Mouse (Mus musculus) embryonic facial prominence, embryonic 10.5 days (tissue): Measurements from ENCODE around the gene Pip5kl1. TPM values are rescaled to one million over a fixed set of nuclear protein-coding genes. Genes with fewer than 3 reads are reported as not detected.

Experiments
- DNase-seq: peaks from one replicate; pipeline ENCODE4 v3.0.0-alpha.2; 2017; ENCODE audit warnings: low spot score
- H3K27ac ChIP-seq: fragments of 300-500 bp; sonication (generic); replicated peaks from 2 replicates; pipeline ENCODE4 v1.5.1; 2016; ENCODE audit warnings: mild to moderate bottlenecking
- H3K27me3 ChIP-seq: fragments of 300-500 bp; sonication (generic); replicated peaks from 2 replicates; pipeline ENCODE4 v1.6.1; 2016; ENCODE audit warnings: low read depth, mild to moderate bottlenecking; ENCODE audit not compliant: poor library complexity, severe bottlenecking
- H3K36me3 ChIP-seq: fragments of 300-500 bp; sonication (generic); replicated peaks from 2 replicates; pipeline ENCODE4 v1.6.1; 2016; ENCODE audit warnings: mild to moderate bottlenecking, moderate library complexity
- H3K4me1 ChIP-seq: fragments of 300-500 bp; sonication (generic); 2 replicates; pipeline ENCODE4 v1.6.1; 2016
- H3K4me3 ChIP-seq: fragments of 300-500 bp; sonication (generic); 2 replicates; pipeline ENCODE4 v1.5.1; 2016; ENCODE audit warnings: mild to moderate bottlenecking, moderate library complexity
- H3K9me3 ChIP-seq: fragments of 300-500 bp; sonication (generic); 2 replicates; pipeline ENCODE4 v1.6.1; 2016; ENCODE audit warnings: mild to moderate bottlenecking
- WGBS: fragments of 180-500 bp; shearing (Covaris S2); methylation state at CpG from one replicate; pipeline ENCODE4 v1.1.7; 2016; 5-methylcytosine and 5-hydroxymethylcytosine counted together
- polyA plus RNA-seq: library from polyadenylated mRNA; unstranded; fragments of >200 nt; fragmentation: Nextera tagmentation; extraction: Ambion mirVana; gene quantifications from 2 replicates; pipeline ENCODE4 v1.2.1, GENCODE M21; 2016

The Pip5kl1 gene
- polyA plus RNA-seq, 1 experiment from 2014 or later, result 2.0 TPM

- peak; percentile 61 for DNase-seq
- peak overlapping the region; percentile 50 for H3K4me3 ChIP-seq
- peaks cover 54% of the 10 kb centered on the region for H3K4me1 ChIP-seq
- 18% methylated on average over 23 of the region's 23 CpGs for whole genome bisulfite sequencing
- H3K36me3 ChIP-seq, result peaks cover 37% of the 10 kb centered on the region
- 0 out of 2 replicates have a peak overlapping the region, but pooled peaks have one; percentile 32 for H3K27ac ChIP-seq
- H3K9me3 ChIP-seq, result peaks cover 2% of the 10 kb centered on the region; the same call in 1 of the 2 replicates
- H3K27me3 ChIP-seq, result 0 out of 2 replicates have a peak, but pooled peaks cover 6% of the 10 kb centered on the region
Measured at GRCm38 (mm10) chr2:32610610-32611229, 36.1 kb downstream of the Pip5kl1 start.

- Histone ChIP-seq H3K36me3 (peaks cover 51% of the 10 kb centered on the region), H3K27ac (no peak overlapping the region), H3K4me1 (peaks cover 42% of the 10 kb centered on the region), H3K4me3 (no peak overlapping the region), H3K9me3 (peaks cover 2% of the 10 kb centered on the region; the same call in 1 of the 2 replicates), H3K27me3 (0 out of 2 replicates have a peak, but pooled peaks cover 6% of the 10 kb centered on the region)
- WGBS, result 70% methylated on average over 26 of the region's 26 CpGs
- no peak for DNase-seq
Measured at GRCm38 (mm10) chr2:32612274-32612673, 37.7 kb downstream of the Pip5kl1 start.

GRCm38 (mm10) chr2:32617109-32617508, 42.5 kb downstream of the Pip5kl1 start:
- DNase-seq, result no peak
- Histone ChIP-seq H3K4me1 (peaks cover 40% of the 10 kb centered on the region), H3K27ac (no peak overlapping the region), H3K9me3 (peaks cover 7% of the 10 kb centered on the region; the same call in 1 of the 2 replicates), H3K27me3 (no peaks in the 10 kb centered on the region), H3K4me3 (no peak overlapping the region), H3K36me3 (peaks cover 67% of the 10 kb centered on the region)
- WGBS, result 100% methylated on average over 1 of the region's 1 CpGs

GRCm38 (mm10) chr2:32617601-32618000, 43.0 kb downstream of the Pip5kl1 start:
- no peak overlapping the region for H3K27ac ChIP-seq
- H3K27me3 ChIP-seq, result no peaks in the 10 kb centered on the region
- H3K36me3 ChIP-seq, result peaks cover 62% of the 10 kb centered on the region
- no peak for DNase-seq
- H3K9me3 ChIP-seq, result peaks cover 4% of the 10 kb centered on the region; the same call in 1 of the 2 replicates
- H3K4me3 ChIP-seq, result no peak overlapping the region
- peaks cover 42% of the 10 kb centered on the region for H3K4me1 ChIP-seq
- 94% methylated on average over 4 of the region's 4 CpGs for WGBS

GRCm38 (mm10) chr2:32618051-32618450, 43.5 kb downstream of the Pip5kl1 start:
- Histone ChIP-seq H3K4me1 (peaks cover 44% of the 10 kb centered on the region), H3K27me3 (no peaks in the 10 kb centered on the region), H3K9me3 (peaks cover 4% of the 10 kb centered on the region; the same call in 1 of the 2 replicates), H3K27ac (0 out of 2 replicates have a peak overlapping the region, but pooled peaks have one; percentile 5), H3K36me3 (peaks cover 58% of the 10 kb centered on the region), H3K4me3 (no peak overlapping the region)
- 75% methylated on average over 9 of the region's 9 CpGs for WGBS
- no peak for DNase-seq

- peaks cover 4% of the 10 kb centered on the region; the same call in 1 of the 2 replicates for H3K9me3 ChIP-seq
- no peaks in the 10 kb centered on the region for H3K27me3 ChIP-seq
- H3K27ac ChIP-seq, result peak overlapping the region; percentile 87
- peaks cover 66% of the 10 kb centered on the region for H3K4me1 ChIP-seq
- DNase-seq, result peak; percentile 76
- 20% methylated on average over 4 of the region's 4 CpGs for WGBS
- H3K36me3 ChIP-seq, result peaks cover 33% of the 10 kb centered on the region
- peak overlapping the region; percentile 30 for H3K4me3 ChIP-seq
Measured at GRCm38 (mm10) chr2:32620682-32621516, 46.3 kb downstream of the Pip5kl1 start.

GRCm38 (mm10) chr2:32621517-32621859, 46.9 kb downstream of the Pip5kl1 start, which contains the start of gene Ak1:
Gene Ak1, plus strand, starts transcription at chr2:32621758.
- H3K27ac ChIP-seq, result peak within 1 kb of the TSS; percentile 87
- peaks cover 29% of the 10 kb centered on the region for H3K36me3 ChIP-seq
- peaks cover 72% of the 10 kb centered on the region for H3K4me1 ChIP-seq
- peak within 1 kb of the TSS; percentile 30 for H3K4me3 ChIP-seq
- DNase-seq, result no peak
- 18% methylated on average over 7 of the region's 7 CpGs for WGBS
- H3K27me3 ChIP-seq, result no peaks in the 10 kb centered on the region
- H3K9me3 ChIP-seq, result peaks cover 4% of the 10 kb centered on the region; the same call in 1 of the 2 replicates

- no peak for DNase-seq
- H3K4me1 ChIP-seq, result peaks cover 88% of the 10 kb centered on the region
- H3K27me3 ChIP-seq, result no peaks in the 10 kb centered on the region
- H3K4me3 ChIP-seq, result no peak overlapping the region
- peak overlapping the region; percentile 81 for H3K27ac ChIP-seq
- WGBS, result 76% methylated on average over 5 of the region's 5 CpGs
- no peaks in the 10 kb centered on the region for H3K9me3 ChIP-seq
- H3K36me3 ChIP-seq, result peaks cover 1% of the 10 kb centered on the region; the same call in 1 of the 2 replicates
Measured at GRCm38 (mm10) chr2:32624111-32624748, 49.6 kb downstream of the Pip5kl1 start.

GRCm38 (mm10) chr2:32625212-32625872, 50.7 kb downstream of the Pip5kl1 start:
- H3K4me3 ChIP-seq, result peak overlapping the region; percentile 43

GRCm38 (mm10) chr2:32625873-32626694, 51.5 kb downstream of the Pip5kl1 start:
- Histone ChIP-seq H3K9me3 (no peaks in the 10 kb centered on the region), H3K4me3 (peak overlapping the region; percentile 43; the same call in 1 of the 2 replicates), H3K27me3 (no peaks in the 10 kb centered on the region), H3K27ac (peak overlapping the region; percentile 81), H3K36me3 (no peaks in the 10 kb centered on the region), H3K4me1 (peaks cover 88% of the 10 kb centered on the region)
- WGBS, result 34% methylated on average over 5 of the region's 5 CpGs
- DNase-seq, result peak; percentile 32

More at GRCm38 (mm10) chr2:32625212-32625872, 50.7 kb downstream of the Pip5kl1 start:
- H3K27me3 ChIP-seq, result no peaks in the 10 kb centered on the region
- 6% methylated on average over 13 of the region's 13 CpGs for WGBS
- no peaks in the 10 kb centered on the region for H3K9me3 ChIP-seq
- H3K36me3 ChIP-seq, result no peaks in the 10 kb centered on the region
- H3K4me1 ChIP-seq, result peaks cover 88% of the 10 kb centered on the region
- DNase-seq, result peak; percentile 76
- peak overlapping the region; percentile 81 for H3K27ac ChIP-seq
